Mouse (Mus musculus) heart, postnatal 14 days (tissue): ENCODE data around the gene Acp2. TPM values are rescaled to one million over a fixed set of nuclear protein-coding genes. Genes with fewer than 3 reads are reported as not detected.
A peak's percentile ranks its signal among the peaks of the same experiment; 100 is the strongest.
"Not testable (repeated sequence)": the region's sequence is repeated elsewhere in the genome, so short reads cannot be mapped to it uniquely, and the experiment has no call there.

Source experiments
- DNase-seq, 2 experiments: peaks; one replicate each; pipeline ENCODE4 v3.0.0; 2021 to 2022
- intact Hi-C: fragments of 180-260 bp; cut with DNase I; formaldehyde crosslinking; loops from one replicate; pipeline ENCODE4 v1.15.1; 2025
- total RNA-seq, 2 experiments: library from RNA; stranded (reverse); gene quantifications; 2 replicates each; pipeline ENCODE4 v1.2.3; 2021

Acp2 gene
- total RNA-seq, 2 experiments from 2014 or later: 18.1 to 19.7 TPM

- DNase-seq: no peak
- intact Hi-C loops: no loop called here
Measured at GRCm38 (mm10) chr2:91187431-91187830, 15.3 kb upstream of the Acp2 start.

- DNase-seq: no peak
- intact Hi-C loops: loop anchor here (5.0 kb wide), 1 partner anchor 118 kb away; the partner anchor contains the start of gene Slc39a13
Measured at GRCm38 (mm10) chr2:91190501-91190900, 12.2 kb upstream of the Acp2 start.

- peak; percentile 81 to 88 for DNase-seq
- intact Hi-C loops: loop anchor here (1.0 to 5.0 kb wide), 2 partner anchors 79 to 122 kb away; partner anchors contain the start of gene Slc39a13
Measured at GRCm38 (mm10) chr2:91194624-91195332, 7.9 kb upstream of the Acp2 start.

GRCm38 (mm10) chr2:91196577-91197001 is 6.1 kb upstream of the Acp2 start:
- DNase-seq: peak; percentile 34 to 55
- intact Hi-C loops: no loop called here

GRCm38 (mm10) chr2:91198888-91199287 is 3.8 kb upstream of the Acp2 start:
- no peak for DNase-seq
- intact Hi-C loops: no loop called here

GRCm38 (mm10) chr2:91202972-91203656 is 429 bp downstream of the Acp2 start:
- no peak for DNase-seq
- intact Hi-C loops: no loop called here

- no peak for DNase-seq
- intact Hi-C loops: no loop called here
Measured at GRCm38 (mm10) chr2:91206254-91206775, 3.6 kb downstream of the Acp2 start.

GRCm38 (mm10) chr2:91213311-91213710 is 10.6 kb downstream of the Acp2 start:
- intact Hi-C loops: no loop called here
- DNase-seq: no peak

- DNase-seq: no peak
- intact Hi-C loops: no loop called here
Measured at GRCm38 (mm10) chr2:91217032-91217431, 14.3 kb downstream of the Acp2 start.

GRCm38 (mm10) chr2:91220501-91220900 is 17.8 kb downstream of the Acp2 start:
- intact Hi-C loops: no loop called here
- DNase-seq: no peak

GRCm38 (mm10) chr2:91223614-91224013 is 20.9 kb downstream of the Acp2 start:
- no peak for DNase-seq
- intact Hi-C loops: no loop called here

- intact Hi-C loops: no loop called here
- DNase-seq: no peak
Measured at GRCm38 (mm10) chr2:91229735-91230134, 27.1 kb downstream of the Acp2 start.

GRCm38 (mm10) chr2:91236601-91237510 is 34.2 kb downstream of the Acp2 start, which contains the start of gene Ddb2:
TSS of gene Ddb2 (minus strand) at chr2:91236982.
- intact Hi-C loops: loop anchor here (5.0 kb wide), 1 partner anchor 120 kb away; the partner anchor contains the start of gene Mybpc3
- DNase-seq: peak; percentile 94 to 95

- intact Hi-C loops: loop anchor here (5.0 kb wide), 1 partner anchor 120 kb away; the partner anchor contains the start of gene Mybpc3
- DNase-seq: not testable (repeated sequence)
Measured at GRCm38 (mm10) chr2:91237511-91238080, 34.9 kb downstream of the Acp2 start.

GRCm38 (mm10) chr2:91242547-91242946 is 39.9 kb downstream of the Acp2 start:
- no peak for DNase-seq
- intact Hi-C loops: no loop called here

GRCm38 (mm10) chr2:91243416-91243815 is 40.7 kb downstream of the Acp2 start:
- intact Hi-C loops: no loop called here
- DNase-seq: no peak

- intact Hi-C loops: no loop called here
- DNase-seq: no peak
Measured at GRCm38 (mm10) chr2:91244557-91245228, 42.0 kb downstream of the Acp2 start.

- DNase-seq: no peak
- intact Hi-C loops: no loop called here
Measured at GRCm38 (mm10) chr2:91248366-91248765, 45.7 kb downstream of the Acp2 start.

- intact Hi-C loops: no loop called here
- DNase-seq: no peak
Measured at GRCm38 (mm10) chr2:91252001-91252400, 49.3 kb downstream of the Acp2 start.
